Comparison of ENCODE assay signal across 17 mouse cellular contexts in genomic region chr5:115212861-115213260, GRCm38 (mm10). TPM values are rescaled to one million over a fixed set of nuclear protein-coding genes. Genes with fewer than 3 reads are reported as not detected.
"Had no signal": no experiment of that assay in that cellular context is flagged by ENCODE, and none has a peak within 500 bp of the region (broad histone marks: within the 10 kb centered on the region; RNA-seq: fewer than 3 reads in every experiment).

No protein-coding gene starts in this region.

- H3K27ac ChIP-seq: kidney, embryonic 15.5 days; limb, embryonic 15.5 days; liver, embryonic 12.5 days; midbrain, embryonic 10.5 days; midbrain, embryonic 15.5 days; neural tube, embryonic 12.5 days; stomach, embryonic 15.5 days had no signal

- H3K4me1 ChIP-seq: stomach, embryonic 15.5 days had no signal

- DNase-seq: kidney, postnatal 14 days; layer of hippocampus, postnatal 36 days; lung, embryonic 14.5 days; lung, postnatal 10 days; lung, postnatal 4 days; thymus, adult 2 months; thymus, postnatal 25 days had no signal

- H3K9me3 ChIP-seq: kidney, embryonic 15.5 days; limb, embryonic 15.5 days; liver, embryonic 12.5 days; midbrain, embryonic 10.5 days; midbrain, embryonic 15.5 days; neural tube, embryonic 12.5 days; stomach, embryonic 15.5 days had no signal

- H3K4me3 ChIP-seq: kidney, embryonic 15.5 days; limb, embryonic 15.5 days; liver, embryonic 12.5 days; midbrain, embryonic 10.5 days; midbrain, embryonic 15.5 days; neural tube, embryonic 12.5 days; stomach, embryonic 15.5 days had no signal

- H3K36me3 ChIP-seq: kidney, embryonic 15.5 days; limb, embryonic 15.5 days; liver, embryonic 12.5 days; midbrain, embryonic 10.5 days; midbrain, embryonic 15.5 days; neural tube, embryonic 12.5 days; stomach, embryonic 15.5 days had no signal

- H3K9ac ChIP-seq: kidney, embryonic 15.5 days; limb, embryonic 15.5 days; liver, embryonic 12.5 days; lung, embryonic 14.5 days; midbrain, embryonic 15.5 days; neural tube, embryonic 12.5 days; stomach, embryonic 15.5 days had no signal

- ATAC-seq: liver, embryonic 12.5 days; midbrain, embryonic 15.5 days had no signal

- H3K27me3 ChIP-seq: stomach, embryonic 15.5 days had no signal

- H3K4me2 ChIP-seq: kidney, embryonic 15.5 days; limb, embryonic 15.5 days; liver, embryonic 12.5 days; lung, embryonic 14.5 days; midbrain, embryonic 15.5 days; neural tube, embryonic 12.5 days; stomach, embryonic 15.5 days had no signal

RNA-seq across cellular contexts. Expression of gene Cabp1, which starts 18.7 kb away (rescaled TPM):
- total RNA-seq: megakaryocyte, adult 5-6 weeks; monocyte, adult 5-6 weeks; neutrophil, adult 5-6 weeks had no signal
